Mouse (Mus musculus): Measurements from ENCODE around the gene Gm2696.
"Not testable (repeated sequence)": the region's sequence is repeated elsewhere in the genome, so short reads cannot be mapped to it uniquely, and the experiment has no call there.

The Gm2696 gene

DNA sequence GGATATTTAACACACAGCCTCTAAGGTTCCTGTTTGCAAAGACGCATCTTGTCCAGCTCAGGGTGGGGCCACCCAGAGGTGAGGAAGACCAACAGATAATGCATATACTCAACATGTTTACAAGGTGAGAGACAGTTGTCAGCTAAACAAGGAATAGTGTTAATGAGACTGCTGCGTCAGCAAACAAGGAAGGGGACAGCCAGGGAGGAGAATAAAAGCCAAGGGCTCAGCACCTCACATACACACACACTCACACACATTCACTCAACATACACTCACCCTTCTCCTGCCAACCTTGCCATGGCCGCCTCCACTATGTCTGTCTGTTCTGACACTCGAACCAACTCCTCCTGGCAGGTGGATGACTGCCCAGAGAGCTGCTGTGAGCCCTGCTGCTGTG lies at the start of gene Gm2696:
TSS of gene Gm2696 (plus strand) at position 301 of the 400 bp plus-strand sequence.
- no peak for DNase-seq

DNA sequence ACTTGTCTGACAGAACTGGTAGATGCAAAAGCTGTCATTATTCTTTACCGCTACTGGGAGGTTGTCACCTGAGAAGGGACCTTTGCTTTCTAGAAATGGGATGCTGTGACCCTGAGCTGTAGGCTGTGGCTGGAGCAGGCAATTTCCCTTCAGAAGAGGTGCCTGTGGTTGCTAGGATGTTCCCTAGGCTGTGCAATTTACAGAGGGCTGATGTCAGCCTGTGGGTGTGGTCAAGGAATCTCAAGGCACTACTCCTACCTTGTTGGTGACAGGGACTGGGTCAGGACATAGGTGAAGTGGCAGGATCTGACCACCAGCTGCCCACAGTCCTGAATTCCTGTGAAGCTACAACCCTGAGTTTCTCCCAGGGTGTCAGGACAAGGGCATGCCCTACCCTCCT lies 44.8 kb upstream of the Gm2696 start:
- DNase-seq = no peak

DNA sequence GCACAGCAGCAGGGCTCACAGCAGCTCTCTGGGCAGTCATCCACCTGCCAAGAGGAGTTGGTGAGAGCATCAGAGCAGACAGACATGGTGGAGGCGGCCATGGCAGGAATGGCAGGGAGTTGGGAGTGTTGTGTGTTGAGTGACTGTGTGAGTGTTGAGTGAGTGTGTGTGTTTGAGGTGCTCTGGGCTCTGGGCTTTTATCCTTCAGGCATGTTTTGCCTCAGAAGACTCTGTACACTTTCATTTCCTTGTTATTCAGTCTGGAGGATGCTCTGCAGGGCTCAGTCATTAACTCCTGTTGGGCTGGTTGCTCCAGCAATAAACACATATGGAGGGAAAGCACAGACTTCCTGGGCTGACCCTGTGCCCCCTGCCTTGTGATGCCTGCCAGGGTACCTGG lies 43.3 kb upstream of the Gm2696 start, which contains the start of gene Gm3238:
TSS of gene Gm3238 (minus strand) at position 101 of the 400 bp plus-strand sequence.
- not testable (repeated sequence) for DNase-seq

DNA sequence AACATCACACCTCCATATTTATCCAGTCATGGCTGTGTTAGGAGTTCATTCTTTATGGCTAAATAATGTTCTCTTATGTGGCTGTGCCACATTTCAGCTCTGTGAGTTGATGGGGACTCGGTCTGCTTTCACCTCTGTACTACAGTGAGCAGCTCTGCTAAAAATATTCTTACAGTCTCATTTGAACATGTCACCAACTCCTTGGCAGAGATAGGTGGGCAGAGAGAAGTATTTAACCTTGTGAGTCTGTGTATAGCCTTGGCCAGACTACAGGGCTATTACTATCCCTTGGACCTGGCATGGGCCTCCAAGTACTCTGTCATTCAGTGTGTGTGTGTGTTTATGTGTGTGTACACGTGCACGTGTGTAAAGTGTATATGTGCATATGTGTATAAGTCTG lies 42.3 kb upstream of the Gm2696 start:
- not testable (repeated sequence) for DNase-seq

DNA sequence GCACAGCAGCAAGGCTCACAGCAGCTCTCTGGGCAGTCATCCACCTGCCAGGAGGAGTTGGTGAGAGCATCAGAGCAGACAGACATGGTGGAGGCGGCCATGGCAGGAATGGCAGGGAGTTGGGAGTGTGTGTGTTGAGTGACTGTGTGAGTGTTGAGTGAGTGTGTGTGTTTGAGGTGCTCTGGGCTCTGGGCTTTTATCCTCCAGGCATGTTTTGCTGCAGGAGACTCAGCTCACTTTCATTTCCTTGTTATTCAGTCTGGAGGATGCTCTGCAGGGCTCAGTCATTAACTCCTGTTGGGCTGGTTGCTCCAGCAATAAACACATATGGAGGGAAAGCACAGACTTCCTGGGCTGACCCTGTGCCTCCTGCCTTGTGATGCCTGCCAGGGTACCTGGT lies 37.6 kb upstream of the Gm2696 start, which contains the start of gene Gm7138:
TSS of gene Gm7138 (minus strand) at position 101 of the 400 bp plus-strand sequence.
- DNase-seq = not testable (repeated sequence)

DNA sequence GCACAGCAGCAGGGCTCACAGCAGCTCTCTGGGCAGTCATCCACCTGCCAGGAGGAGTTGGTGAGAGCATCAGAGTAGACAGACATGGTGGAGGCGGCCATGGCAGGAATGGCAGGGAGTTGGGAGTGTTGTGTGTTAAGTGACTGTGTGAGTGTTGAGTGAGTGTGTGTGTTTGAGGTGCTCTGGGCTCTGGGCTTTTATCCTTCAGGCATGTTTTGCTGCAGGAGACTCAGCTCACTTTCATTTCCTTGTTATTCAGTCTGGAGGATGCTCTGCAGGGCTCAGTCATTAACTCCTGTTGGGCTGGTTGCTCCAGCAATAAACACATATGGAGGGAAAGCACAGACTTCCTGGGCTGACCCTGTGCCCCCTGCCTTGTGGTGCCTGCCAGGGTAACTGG lies 32.0 kb upstream of the Gm2696 start, which contains the start of gene Gm3250:
TSS of gene Gm3250 (minus strand) at position 101 of the 400 bp plus-strand sequence.
- DNase-seq = not testable (repeated sequence)

DNA sequence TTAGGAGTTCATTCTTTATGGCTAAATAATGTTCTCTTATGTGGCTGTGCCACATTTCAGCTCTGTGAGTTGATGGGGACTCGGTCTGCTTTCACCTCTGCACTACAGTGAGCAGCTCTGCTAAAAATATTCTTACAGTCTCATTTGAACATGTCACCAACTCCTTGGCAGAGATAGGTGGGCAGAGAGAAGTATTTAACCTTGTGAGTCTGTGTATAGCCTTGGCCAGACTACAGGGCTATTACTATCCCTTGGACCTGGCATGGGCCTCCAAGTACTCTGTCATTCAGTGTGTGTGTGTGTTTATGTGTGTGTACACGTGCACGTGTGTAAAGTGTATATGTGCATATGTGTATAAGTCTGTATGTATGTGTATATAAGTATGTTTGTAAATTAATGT lies 31.1 kb upstream of the Gm2696 start:
- DNase-seq = not testable (repeated sequence)

DNA sequence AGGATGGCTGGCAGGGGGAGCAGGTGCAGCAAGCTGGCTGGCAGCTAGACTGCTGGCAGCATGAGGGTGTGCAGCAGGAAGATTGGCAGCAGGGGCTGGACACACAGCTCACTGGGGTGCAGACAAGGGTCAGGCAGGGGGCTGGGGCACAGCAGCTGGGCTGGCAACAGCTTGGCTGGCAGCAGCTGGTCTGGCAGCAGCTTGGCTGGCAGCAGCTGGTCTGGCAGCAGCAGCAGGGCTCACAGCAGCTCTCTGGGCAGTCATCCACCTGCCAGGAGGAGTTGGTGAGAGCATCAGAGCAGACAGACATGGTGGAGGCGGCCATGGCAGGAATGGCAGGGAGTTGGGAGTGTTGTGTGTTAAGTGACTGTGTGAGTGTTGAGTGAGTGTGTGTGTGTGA lies 26.6 kb upstream of the Gm2696 start, which contains the start of gene Gm7137:
TSS of gene Gm7137 (minus strand) at position 325 of the 400 bp plus-strand sequence.
- not testable (repeated sequence) for DNase-seq

DNA sequence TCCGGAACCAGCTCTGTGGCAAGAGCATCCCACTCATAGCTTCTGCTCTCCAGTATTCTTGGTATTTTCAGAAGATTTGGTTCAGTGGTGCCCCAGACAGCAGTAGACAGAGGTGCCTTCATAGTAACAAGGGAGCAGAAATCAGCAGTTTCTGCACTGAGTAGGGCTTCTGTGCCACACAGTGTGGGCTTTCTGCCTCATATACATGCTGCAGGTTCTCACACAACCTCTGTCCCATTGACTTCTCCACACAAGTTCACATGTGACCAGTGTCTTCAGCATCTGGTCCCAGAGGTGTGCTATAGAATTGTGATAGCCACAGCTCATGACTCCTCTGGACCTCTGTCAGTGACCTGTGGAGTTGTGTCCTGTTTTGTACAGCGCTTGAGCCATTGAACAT lies 25.9 kb upstream of the Gm2696 start:
- DNase-seq = no peak

DNA sequence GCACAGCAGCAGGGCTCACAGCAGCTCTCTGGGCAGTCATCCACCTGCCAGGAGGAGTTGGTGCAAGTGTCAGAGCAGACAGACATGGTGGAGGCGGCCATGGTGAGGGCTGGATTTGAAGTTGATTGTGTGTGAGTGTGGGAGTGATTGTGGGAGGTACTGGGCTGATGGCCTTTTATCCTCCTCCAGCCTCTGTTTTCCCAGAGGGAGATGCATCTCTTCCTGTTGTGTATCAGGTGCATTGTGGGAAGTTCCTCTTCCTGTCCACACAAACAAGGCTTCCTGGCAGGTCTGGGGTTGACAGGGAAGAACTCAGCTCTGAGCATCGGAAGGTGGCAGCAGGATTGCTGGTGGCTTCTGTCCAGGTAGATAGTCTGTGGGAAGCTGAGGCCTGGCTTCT lies 19.5 kb upstream of the Gm2696 start, which contains the start of gene Gm9639:
TSS of gene Gm9639 (minus strand) at position 101 of the 400 bp plus-strand sequence.
- DNase-seq = no peak

DNA sequence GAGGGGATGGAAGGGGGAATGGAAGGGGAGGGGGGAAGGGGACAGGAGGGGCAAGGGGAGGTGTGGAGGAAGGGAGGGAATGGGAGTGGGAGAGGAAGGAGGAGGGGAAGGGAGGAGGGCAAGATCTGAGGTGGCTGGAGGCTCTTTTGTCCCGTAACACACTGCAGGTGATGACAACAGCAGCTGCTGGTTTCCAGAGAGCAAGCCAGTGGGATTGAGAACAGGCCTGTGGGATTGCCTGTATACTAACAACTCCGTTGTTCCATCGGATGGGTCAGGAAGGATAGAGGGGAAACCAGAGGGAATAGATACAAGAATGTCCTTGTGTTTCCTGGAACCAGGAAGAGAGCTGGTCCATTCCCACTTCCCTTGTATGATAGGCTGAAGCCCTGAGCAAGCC lies 16.8 kb upstream of the Gm2696 start:
- no peak for DNase-seq

DNA sequence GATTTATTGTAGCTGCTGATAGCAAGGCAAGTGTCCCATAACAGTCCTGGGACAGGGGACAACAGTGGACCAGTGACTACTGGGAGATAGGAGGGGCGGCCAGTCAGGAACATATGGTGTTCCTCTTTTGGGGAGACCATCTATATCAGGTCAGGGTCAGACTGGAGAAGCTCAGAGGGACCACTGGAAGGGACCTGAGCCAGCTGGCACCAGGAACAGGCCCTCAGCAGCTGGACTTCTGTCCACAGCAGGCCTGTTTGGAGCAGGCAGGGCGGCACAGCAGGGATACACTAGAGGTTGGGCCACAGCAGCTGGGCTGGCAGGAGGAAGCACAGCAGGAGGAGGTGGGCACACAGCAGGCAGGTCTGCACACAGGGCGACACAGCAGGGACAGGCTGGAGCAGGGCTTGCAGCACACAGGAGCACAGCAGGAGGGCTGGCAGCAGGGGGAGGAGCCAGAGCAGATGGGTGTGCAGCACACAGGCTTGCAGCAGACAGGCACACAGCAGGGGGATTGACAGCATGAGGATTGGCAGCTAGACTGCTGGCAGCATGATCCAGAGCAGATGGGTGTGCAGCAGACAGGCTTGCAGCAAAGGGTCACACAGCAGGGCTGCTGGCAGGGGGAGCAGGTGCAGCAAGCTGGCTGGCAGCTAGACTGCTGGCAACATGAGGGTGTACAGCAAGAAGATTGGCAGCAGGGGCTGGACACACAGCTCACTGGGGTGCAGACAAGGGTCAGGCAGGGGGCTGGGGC lies 16.1 kb upstream of the Gm2696 start:
- not testable (repeated sequence) for DNase-seq

DNA sequence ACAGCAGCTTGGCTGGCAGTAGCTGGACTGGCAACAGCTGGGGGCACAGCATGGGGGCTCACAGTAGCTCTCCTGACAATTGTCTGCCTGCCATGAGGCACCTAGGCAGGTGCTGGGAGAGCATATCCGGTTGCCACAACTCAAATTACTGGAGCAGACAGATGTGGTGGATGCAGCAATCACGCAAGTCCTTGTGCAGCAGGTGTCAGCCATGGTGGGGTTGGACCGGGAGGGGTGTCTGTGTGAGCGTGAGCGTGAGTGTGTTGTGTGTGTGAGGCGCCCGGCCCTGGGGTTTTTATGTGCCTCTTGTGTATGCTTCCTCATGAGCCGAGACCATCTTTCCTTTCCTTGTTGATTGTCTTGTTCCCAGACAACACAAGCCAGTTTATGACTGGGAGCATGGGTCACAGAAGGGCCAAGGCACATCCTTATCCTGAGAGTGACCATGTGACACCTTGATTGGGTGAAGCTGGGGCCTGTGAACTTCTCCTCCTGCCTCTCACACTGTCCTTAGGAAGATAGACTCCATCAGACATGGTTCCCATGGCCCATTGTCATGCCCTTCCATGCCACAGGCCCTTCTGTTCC lies 15.5 kb upstream of the Gm2696 start, which contains the start of gene Gm19668:
TSS of gene Gm19668 (minus strand) at position 213 of the 588 bp plus-strand sequence.
- DNase-seq = no peak

DNA sequence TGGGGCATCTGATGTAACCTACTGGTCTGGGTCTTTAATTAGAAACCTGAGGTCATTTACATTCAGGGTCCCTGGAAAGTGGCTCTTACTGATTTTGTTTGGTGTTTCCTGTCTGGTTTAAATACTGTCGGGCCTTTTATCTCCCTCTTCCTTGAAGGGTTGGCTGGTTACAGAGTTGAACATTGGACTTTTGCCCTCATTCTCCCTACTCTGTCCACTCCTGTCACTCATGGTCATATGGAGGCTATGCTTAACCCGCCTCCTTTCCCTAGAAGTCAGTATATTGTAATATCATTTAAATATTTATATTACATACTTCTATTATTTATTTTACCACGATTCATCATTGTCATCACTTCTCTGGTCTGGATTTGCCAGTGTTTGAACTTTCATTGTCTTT lies 10.4 kb upstream of the Gm2696 start:
- no peak for DNase-seq

DNA sequence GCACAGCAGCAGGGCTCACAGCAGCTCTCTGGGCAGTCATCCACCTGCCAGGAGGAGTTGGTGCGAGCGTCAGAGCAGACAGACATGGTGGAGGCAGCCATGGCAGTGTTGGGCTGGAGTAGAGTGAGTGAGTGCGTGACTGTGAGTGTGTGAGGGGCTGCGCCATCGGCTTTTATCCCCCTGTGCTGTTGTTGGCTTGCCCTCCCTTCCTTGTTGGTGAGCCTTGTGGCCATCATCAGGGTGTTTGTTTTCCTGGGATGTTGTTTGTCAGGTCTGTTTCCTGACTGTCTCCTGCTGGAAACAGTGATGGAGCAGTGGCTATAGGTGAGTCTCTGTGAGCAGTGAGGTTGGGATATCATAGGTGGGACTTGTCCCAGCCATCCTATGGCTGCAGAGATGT lies 2.7 kb upstream of the Gm2696 start, which contains the start of gene Gm9507:
TSS of gene Gm9507 (minus strand) at position 101 of the 400 bp plus-strand sequence.
- DNase-seq = no peak

DNA sequence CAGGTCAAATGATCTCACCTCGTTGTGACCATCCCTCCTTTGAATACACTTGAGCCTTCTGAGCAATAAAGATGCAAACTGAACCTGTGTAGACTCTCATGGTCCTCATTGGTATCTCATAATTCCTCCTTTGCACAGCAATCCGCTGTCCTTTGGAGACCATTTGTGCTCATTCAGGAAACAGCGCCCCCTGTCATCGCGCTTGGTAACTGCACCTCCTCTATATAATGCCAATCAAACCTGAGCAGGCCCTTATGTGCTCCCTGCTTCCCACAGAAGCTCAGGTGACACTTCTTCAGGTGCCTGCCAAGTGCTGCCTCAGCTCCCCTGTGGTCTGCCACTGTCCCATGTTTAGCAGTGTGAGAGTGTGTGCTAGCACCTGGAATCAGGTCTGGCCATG lies 1.0 kb downstream of the Gm2696 start:
- peak in 1 of 2 experiments; percentile 27 for DNase-seq

DNA sequence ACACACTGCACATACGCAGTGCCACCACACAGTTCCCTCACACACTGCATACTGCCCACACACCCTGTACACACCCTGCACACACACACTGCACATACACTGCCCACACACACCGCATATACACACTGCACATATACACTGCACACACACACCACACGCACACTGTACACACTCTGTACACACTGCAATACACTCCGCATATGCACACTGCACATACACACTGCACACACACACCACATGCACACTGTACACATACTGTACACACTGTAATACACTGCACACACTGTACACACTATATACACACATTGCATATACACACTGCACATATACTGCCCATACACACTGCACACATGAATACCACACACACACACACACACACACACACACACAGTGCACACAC lies 4.0 kb downstream of the Gm2696 start:
- no peak for DNase-seq

DNA sequence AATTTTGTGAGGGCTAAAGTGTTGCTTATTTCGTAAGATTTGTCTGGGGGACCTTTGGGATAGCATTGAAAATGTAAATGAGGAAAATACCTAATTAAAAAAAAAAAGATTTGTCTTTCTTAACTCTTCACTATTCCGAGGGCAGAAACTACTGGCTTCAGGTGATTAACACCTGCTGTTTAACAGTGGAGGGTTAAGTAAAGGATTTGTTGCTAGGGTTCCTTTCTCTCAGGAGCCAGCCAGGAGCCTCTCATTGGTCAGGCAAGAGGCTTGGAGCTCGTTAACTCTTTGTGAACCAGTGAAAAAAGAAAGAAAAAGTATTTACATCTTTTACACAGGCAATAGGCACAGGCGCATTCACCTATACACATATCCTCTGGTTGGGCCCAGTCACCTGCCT lies 4.7 kb downstream of the Gm2696 start:
- DNase-seq = no peak

DNA sequence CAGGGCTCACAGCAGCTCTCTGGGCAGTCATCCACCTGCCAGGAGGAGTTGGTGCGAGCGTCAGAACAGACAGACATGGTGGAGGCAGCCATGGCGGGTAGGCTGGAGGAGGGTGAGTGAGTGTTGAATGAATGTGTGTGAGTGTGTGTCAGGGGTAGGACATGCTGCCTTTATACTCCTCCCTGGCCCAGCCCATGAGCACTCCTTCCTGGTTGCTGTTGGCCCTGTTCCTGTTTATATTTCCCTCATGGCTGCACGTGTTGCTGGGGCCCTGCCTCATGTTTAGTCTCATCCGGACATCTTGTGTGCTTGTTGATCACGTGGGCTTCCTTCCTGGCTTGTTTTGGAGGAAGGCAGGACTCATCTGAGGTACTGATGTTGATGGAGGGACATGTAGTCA lies 12.5 kb downstream of the Gm2696 start, which contains the start of gene Krtap10-4:
TSS of gene Krtap10-4 (minus strand) at position 145 of the 400 bp plus-strand sequence.
- DNase-seq = no peak

DNA sequence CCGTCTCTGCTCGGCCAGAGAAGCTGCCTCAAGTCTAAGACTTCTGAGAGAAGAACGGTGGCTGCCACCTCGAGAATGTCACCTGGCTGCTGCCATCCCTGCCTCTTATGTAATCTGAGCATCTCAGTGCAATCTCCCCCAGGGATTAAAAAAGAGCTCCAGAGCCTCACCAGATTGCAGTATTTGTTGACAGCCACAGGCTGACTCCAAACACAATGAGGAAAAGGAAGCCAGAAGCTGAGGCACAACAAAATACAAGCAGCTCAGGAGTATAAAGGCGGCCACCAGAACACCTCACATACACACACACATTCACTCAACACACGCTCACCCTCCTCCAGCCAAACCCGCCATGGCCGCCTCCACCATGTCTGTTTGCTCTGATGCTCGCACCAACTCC lies 21.2 kb downstream of the Gm2696 start, which contains the start of gene Krtap10-10:
TSS of gene Krtap10-10 (plus strand) at position 301 of the 400 bp plus-strand sequence.
- DNase-seq = no peak

DNA sequence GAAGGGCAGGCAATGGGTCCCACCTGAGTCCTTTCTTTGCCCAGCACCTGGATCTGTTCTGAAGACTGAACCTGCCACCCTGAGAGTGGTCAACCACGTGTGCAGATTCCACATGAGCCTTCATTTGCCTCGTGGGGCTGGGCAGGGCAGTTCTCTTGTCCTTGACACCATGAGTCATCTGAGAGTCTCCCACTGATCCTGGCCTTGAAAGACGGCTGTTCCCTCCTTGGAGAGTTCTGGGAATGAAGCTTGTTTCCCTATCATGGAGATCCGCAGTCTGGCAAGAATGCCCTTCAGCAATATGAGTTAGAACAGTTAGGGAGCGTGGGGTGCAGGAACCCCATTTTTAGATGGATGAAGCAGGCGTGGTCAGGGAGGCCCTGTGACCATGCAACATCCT lies 24.5 kb downstream of the Gm2696 start:
- DNase-seq = no peak

DNA sequence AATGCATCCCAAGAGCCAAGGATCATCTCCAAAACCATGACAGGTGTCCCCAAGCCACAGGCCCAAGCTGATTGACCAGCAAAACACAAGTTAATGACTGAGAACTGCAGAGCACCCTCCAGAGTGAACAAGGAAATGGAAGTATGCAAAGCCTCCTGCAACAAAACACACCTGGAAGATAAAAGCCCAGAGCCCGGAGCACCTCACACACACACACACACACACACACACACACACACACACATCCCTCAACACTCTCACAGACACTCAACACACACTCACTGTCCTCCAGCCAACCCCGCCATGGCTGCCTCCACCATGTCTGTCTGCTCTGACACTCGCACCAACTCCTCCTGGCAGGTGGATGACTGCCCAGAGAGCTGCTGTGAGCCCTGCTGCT lies 32.0 kb downstream of the Gm2696 start, which contains the start of gene Gm36176:
TSS of gene Gm36176 (plus strand) at position 301 of the 400 bp plus-strand sequence.
- no peak for DNase-seq

DNA sequence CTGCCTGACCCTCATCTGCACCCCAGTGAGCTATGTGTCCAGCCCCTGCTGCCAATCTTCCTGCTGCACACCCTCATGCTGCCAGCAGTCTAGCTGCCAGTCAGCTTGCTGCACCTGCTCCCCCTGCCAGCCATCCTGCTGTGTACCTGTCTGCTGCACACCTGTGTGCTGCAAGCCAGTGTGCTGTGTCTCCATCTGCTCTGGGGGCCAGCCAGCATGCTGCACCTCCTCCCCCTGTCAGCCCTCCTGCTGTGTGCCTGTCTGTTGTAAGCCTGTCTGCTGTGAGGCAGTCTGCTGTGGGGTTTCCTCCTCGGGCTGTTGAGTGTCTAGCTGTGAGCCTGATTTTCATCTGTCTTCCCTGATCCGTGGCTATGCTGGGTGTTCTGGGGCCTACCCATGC lies 32.5 kb downstream of the Gm2696 start:
- DNase-seq = no peak

Measured in kidney, postnatal 25 days (tissue).